Mouse (Mus musculus): ENCODE results near the gene Muc3a.

The Muc3a gene

GRCm38 (mm10) chr5:137212289-137212688, at the start of gene Muc3a:
Muc3a (minus strand) TSS chr5:137212389.
- DNase-seq, result no peak

DNA sequence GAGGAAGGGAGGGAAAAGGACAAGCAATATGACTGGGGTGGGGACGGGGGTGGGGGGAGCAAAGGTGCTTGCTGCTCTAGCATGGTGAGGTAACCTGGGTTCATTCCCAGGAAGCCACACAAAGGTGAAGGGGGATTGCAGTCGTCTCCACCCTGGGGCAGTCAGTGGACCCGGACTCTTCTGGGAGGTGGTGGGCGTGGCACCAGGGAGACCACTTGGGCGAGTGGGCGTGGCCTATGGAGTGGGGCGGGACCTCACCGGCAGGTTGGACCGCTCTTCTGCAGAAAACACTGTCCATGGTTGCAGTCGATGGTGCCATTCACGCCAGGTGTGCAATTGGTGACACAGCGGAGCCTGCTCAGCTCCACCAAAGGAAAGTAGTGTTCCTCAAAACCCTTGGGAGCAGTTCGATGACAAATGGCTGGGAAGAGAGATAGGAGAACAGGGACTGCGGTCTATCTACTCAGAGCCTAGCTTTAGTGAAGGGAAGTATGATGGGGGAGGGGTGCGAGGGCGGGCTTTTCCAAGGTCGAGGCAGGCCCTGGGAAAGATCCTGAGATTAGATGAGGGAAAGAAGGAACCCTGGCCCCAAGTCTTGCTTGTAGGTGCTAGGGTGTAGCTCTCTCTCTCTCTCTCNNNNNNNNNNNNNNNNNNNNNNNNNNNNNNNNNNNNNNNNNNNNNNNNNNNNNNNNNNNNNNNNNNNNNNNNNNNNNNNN, 917 bp downstream of the Muc3a start:
- no peak for DNase-seq

GRCm38 (mm10) chr5:137210689-137211088, 1.5 kb downstream of the Muc3a start:
- no peak for DNase-seq

- DNase-seq, result no peak
These were observed 6.9 kb downstream of the Muc3a start for GRCm38 (mm10) chr5:137205301-137205700.

GRCm38 (mm10) chr5:137194488-137195120, 17.6 kb downstream of the Muc3a start:
- no peak for DNase-seq

DNA sequence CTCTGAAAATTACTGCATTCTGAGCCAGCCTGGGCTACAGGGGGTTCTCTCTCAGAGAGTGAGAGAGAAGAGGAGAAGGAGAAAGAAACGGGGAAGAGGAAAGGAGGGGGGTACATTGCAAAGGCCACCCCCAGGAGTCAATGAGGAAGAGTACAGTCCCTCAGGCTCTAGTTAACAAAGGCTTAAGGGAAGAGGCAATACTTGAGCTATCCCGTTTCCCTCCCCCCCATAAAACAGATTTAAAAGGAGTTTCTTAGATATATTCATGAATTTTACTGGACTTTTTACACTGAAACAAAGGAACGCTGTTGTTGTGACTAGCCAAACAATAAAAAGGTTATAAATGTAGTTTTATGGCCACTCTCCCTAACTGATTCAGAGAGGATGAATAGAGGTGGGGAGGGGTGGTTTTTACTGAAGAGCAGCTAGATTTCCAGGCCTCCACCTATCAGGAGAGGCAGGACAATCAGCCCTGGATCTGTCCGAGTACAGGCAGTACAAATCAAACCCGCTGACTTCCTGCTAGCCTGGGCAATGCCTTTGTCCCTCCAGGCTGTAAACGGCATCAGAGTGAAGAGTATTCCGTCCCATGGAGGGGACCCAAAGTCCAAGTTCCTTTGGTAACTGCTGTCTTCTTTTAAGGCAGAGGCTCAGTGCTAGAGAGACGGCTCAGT, 18.8 kb downstream of the Muc3a start:
- no peak for DNase-seq

DNA sequence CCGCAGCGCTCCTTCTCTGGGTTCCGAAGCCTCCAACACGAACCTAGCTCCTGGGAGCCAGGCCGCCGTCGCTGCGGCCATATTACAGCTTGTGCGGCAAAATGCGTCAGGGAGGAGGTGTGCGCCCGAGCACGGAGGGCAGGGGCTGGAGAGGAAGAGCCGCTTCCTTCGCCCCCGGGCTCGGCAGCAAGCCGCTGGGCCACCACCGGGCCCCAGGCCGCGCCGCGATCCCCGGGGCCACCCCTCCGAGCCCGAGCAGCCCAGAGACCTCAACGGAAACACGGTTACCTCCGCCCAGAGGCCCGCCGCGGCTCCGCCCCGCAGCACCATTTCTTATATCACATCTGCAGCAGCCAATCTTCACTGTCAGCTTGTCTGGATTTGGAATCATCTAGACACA, 22.9 kb downstream of the Muc3a start:
- DNase-seq, result no peak

DNA sequence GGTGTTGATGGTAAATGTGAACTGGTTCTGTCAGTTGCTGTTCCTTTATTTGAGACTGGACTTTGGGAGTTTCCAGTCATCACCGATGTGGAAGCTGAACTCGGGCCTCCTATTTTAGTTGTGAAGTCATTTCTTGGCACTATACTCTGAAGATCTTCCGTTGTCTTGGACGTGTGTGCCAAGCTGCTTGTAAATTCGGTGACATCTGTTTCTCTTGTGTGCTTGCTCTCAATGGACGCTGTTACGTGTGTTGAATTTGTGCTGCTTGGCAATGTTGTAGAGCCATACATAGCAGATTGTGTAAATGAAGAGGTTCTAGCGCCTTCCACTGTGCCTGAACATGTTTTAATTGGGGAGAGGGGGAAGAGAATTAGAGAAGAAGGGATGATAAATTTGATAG, 26.8 kb downstream of the Muc3a start:
- no peak for DNase-seq

- no peak for DNase-seq
These were observed 32.4 kb downstream of the Muc3a start for GRCm38 (mm10) chr5:137179646-137180374.

- no peak for DNase-seq
These were observed 38.2 kb downstream of the Muc3a start for GRCm38 (mm10) chr5:137173967-137174366.

DNA sequence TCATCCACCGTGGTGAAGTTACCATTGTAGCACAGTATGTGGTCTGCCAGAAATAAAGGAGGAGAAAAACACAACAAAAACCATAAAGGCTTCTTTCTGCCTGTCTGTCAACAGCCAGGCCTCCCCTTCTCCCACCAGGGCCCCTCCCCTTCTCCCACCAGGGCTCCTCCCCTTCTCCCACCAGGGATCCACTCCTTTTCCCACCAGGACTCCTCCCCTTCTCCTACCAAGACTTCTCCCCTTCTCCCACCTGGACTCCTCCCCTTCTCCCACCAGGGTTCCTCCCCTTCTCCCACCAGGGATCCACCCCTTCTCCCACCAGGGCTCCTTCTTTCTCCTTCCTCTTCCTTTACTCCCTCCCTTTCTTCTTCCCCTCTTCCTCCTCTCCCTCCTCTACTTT, 39.6 kb downstream of the Muc3a start:
- no peak for DNase-seq

- DNase-seq, result no peak
These were observed 40.7 kb downstream of the Muc3a start for GRCm38 (mm10) chr5:137171478-137171877.

DNA sequence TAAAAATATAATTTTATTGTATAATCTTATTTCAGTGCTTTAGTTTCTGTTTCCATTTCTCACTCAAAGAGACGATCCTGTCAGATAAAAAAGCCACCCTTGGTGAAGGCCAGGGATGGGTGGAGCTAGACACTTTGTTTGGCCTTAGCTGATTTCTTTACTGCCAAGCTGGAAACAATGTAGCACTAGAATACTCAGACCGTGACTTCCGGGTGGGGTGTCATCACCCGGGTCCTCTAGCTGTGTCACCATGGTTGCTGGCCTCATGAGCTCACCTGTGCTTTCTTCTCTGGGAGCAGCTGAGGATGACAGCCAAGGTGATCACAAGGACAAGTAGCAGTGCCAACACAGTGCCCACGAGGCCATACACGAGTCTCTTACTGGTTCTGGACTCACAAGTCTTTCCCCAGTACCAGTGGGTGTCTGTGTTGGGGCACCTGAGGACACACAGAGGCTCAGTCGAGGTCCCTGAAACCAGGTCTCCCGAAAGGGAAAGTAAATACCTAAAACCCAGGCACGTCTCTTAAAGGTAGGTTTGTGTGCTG, 41.3 kb downstream of the Muc3a start:
- no peak for DNase-seq

GRCm38 (mm10) chr5:137167539-137167938, 44.6 kb downstream of the Muc3a start:
- DNase-seq, result no peak

- DNase-seq, result no peak
These were observed 46.2 kb downstream of the Muc3a start for GRCm38 (mm10) chr5:137166012-137166411.

GRCm38 (mm10) chr5:137161853-137162252, 50.3 kb downstream of the Muc3a start:
- DNase-seq, result no peak

DNA sequence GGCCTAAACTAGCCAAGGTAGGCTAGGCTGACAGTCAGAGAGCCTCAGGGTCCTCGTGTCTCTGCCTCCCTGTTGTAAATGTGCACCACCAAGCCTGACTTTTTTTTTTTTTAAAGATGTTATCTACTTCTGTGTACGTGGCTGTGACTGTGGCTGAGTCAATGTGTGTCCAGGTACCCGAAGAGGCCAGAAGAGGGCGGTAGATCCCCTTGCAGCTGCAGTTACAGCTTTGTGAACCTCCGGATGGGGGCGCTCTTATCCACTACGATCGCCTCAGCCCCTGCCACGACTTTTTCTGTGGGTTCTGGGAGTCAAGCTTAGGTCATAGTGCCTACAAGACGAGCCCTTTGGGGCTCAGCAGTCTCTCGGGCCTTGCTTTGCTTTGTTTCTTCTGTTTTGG, 52.7 kb downstream of the Muc3a start:
- DNase-seq, result no peak

All from cerebellum, adult 11-12 months (tissue).